Mouse (Mus musculus) cerebellum, postnatal 25 days (tissue): ENCODE results near the gene Cpox.

Experiments
- DNase-seq, 2 experiments: peaks; one replicate each; pipeline ENCODE4 v3.0.0; 2021; ENCODE audit warnings: mixed read lengths in 2 of 2

Gene Cpox

DNA sequence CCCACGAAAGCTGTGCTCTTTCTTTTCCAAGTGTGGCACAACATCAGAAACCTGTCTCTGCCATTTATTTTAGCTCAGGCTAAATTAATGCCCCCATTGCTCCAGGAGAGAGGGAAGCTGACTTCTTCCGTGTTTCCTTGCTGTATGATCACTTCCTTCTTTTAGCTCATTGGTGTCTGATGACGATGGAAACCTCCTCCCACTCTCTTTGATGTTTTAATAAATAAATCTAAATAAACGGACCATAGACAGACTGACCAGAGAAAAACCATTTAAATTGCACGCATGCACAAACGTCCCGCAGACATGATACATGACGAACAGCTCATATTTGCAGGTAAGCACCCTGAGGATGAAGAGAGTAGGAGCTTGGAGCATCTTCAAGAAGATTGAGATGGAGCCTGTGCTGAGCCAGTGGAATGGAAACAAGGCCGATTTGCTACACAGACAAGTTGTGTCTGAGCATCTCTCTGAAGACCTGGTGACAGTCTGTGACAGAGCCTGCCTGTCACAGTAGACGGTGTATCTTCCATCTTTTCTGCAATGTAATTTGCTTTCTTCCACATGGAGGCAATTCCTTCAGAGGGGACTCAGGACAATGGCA lies 32.3 kb downstream of the Cpox start:
- DNase-seq = no peak

DNA sequence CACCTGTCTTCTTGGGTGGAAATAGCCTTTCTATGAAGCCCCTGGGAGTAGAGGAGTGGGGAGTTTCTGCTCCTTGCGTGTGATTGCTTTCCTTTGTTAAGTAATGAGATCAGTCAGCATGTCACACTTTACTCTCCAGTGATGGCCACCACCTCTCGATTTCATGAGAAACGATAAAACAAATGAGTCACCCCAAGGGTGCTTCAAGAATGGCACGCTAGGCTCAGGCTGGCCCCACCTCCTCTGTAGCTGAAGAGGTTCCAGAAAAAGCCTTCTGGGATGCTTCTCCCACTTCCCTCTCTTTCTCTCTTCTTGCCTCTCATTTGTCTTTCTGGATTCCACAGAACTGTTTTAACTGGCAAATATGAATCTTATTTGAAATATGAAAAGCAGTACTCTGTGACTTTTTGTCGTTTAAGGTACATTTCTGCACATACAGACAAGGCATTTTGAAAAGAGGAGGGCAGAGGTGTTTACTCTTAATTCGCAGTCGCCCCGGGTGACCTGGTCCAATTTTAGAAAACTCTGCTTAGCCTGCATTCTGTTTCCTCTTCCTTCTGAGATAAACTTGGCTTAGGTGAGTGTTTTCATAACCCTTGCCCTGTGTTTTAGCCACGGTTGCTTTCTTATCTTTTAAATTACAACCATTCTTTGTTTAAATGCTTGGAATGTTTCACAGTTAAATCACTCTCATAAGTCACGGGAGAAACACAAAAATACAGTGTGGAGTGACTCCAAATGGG lies 33.5 kb downstream of the Cpox start:
- DNase-seq = no peak

DNA sequence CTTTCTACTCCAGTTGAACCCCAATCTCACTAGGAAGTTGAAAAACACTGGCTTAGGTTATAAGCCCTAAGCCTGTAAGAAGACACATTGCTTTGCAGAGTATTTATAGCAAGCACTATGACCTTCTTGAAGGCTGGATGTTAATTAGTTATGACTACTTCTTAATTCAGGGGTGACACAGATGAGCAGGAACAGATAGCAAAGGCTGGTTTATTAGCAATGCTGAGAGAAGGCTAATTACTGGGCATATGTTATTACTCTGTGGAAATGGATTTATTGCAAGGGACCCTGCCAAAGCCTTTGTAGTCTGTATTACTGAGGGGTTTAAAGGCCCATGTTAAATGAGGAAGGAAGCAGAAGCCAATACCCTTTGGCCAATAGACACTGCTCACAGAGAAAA lies 34.9 kb downstream of the Cpox start:
- no peak for DNase-seq

DNA sequence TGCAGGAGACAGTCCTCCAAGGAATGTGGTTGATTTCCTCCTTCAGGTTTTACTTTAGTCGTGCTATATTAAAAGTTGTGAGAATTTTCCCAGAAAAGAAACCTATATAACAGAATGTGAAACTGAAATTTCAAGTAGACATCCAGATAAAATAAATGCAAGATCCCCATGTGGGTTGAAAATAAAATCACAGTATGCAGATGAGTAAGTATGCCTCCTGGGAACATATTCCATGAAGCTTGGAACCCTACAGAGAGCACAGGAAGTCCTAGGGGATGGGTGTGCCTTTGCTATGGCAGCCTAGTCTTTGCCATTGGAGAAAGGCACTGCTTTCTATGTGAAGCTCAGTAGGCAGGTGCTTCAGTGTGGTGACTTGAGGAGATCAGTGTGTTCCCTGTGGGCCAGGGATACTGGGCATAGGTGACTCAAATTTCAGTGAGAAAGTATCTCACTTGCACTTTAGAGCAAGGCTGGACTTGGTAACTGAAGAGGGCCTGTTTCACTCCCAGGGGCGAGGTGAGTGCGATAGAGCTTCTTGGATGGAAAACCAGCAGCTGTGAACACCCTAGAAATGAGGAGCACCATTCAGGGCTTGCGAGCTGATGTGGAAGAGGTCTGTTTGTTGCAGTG lies 37.3 kb downstream of the Cpox start:
- DNase-seq = no peak

DNA sequence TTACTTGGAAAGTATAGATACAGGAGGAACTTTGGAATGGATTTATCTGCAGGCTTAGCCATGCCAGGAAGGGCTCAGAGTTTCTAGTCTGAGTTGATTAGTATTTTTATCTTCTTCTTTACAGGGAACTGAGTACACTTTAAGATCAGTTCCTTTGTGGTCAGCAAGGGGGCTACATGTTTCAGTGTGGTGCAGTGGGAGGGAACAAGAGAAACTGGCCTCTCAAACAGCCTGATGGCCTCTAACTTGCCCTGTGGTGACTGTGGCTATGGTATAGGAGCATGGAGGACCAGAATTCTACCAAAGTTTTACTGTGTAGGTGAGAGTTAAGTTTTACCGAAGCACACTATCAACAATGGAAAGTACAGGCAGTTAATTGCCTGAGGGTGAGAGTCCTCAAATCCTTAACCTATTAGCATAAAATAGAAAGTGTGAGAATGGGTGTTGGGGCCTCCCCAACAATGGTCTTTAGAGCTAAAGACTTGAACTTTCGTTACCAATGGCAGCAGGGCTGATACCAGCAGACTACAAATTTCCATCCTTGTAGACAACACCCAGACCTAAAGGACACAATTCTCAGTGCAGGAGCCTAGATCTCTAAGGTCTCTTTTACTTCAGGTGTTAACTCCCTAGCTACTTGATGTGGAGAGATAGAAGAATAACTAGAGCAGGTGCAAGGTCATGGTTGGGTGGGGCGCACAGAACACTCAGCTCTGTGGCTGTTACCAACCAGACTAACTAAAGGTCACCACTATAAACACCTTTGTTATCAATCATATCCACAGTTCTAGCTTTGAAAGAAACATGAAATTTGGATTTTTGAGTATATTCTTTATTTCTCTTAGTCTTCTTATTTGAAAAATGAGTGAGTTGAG lies 38.7 kb downstream of the Cpox start:
- DNase-seq = no peak

DNA sequence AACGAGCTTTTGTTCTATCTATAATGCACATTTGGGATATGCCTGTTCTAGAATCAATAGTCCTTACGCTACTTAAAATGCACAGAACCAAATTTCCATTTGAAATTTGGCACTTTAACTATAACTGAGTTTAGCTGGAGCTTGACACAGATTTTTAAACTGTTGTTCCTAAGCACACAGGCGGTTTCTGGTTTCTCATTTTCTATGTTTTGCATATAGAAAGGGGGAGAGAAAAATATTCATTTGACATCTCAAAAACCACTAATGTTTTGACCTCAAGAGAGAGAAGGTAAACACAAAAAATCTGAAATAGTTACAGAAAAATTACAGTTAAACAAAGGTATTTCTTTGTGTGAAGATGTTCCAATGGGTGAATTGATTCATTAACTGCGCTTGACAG lies 39.4 kb downstream of the Cpox start:
- DNase-seq = no peak

DNA sequence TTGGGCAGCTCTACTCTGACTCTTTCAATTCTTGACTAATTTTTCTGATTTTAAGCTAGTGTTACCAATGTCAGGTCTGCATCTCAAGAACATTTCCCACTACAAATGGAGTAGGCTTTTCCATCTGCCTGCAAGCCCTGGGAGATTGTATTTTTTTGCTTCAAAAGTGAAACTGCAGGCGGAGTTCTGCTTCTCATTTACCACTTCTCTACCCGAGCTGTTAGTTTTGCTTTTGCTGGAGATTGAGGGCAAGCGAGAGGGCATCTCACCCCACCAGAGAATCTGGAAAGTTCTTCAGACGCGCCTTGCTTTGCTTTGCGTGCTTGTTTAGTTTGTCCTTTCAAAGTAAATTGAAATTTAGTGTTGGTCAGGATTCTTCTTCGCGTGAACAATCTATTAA lies 42.1 kb downstream of the Cpox start:
- DNase-seq = no peak

DNA sequence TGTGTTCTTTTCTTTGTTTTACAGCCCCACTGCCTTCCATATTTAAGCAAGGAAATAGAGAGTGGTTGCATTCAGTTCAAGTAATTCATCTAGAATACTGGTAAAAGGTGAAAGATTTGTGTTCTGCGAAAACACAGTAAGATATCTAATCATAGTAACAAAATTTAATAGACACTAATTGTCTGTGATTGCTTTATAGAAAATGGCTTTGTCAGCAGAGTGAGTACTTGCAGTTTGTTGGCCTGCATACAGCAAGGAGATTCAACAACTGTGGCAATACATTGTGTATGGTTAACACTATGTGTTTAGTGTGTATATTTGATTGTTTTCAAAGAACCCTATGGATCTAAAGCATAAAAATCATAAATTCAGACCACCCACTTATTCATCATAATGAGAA lies 43.0 kb downstream of the Cpox start:
- no peak for DNase-seq

DNA sequence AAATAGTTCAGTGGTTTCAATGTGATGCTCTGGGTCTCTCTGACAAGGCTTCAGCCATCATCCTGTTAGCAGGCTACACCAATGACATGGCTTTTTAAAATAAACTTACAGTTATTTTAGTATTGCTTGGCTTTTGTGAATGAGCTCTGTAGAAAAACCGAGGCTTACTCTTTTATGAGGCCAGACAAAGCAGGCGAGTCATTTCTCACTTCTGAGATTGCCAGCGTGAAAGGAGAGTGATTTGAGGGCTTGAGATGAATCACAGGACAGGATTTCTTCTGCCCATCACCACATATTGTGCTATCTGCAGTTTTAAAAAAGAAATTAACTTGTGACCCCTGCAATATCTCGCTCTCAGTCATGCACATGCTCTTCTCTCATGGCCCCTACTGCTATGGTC lies 44.9 kb downstream of the Cpox start:
- DNase-seq = no peak

DNA sequence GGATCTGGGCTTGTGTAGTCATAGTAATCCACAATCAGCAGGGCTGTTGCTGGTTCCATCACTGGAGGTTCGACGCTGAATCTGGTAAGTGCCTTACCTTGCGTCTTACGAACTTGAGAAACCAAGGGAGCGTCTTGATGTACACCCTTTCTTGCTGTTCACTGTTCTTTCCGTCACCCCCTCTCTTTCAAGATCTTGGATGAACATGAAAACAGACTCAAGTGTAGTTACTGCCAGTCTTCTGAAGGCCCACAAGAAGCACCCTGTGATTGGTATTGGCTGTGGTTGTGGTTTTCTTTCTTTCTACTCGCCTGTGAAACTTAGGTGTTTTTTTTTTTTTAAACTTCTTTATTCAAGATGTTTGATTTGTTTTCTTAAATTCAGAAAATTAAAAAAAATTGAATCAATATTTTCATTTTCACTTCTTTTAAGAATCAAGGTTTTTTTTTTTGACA lies 48.6 kb downstream of the Cpox start, which contains the start of gene Gpr15:
Gene Gpr15, minus strand, starts transcription at position 405 of the 455 bp plus-strand sequence.
- DNase-seq = no peak

DNA sequence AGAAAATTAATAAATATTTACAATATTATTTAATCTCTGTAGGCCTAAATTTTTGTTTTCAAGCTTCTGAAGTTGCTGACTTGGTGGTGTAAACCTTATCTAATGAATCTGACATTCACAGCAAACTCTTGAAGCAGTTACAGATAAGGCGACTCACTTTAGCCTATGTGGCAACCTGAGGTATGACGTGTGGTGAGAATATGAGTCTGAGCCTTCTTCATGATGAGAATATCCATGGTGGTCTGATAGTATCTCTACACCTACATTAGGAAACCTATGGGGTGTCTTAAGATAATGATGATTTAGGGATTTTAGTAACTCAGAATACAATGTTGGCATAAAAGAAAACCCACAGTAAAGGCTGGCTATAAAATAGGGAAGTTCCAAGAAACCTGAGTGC lies 52.2 kb downstream of the Cpox start:
- no peak for DNase-seq

DNA sequence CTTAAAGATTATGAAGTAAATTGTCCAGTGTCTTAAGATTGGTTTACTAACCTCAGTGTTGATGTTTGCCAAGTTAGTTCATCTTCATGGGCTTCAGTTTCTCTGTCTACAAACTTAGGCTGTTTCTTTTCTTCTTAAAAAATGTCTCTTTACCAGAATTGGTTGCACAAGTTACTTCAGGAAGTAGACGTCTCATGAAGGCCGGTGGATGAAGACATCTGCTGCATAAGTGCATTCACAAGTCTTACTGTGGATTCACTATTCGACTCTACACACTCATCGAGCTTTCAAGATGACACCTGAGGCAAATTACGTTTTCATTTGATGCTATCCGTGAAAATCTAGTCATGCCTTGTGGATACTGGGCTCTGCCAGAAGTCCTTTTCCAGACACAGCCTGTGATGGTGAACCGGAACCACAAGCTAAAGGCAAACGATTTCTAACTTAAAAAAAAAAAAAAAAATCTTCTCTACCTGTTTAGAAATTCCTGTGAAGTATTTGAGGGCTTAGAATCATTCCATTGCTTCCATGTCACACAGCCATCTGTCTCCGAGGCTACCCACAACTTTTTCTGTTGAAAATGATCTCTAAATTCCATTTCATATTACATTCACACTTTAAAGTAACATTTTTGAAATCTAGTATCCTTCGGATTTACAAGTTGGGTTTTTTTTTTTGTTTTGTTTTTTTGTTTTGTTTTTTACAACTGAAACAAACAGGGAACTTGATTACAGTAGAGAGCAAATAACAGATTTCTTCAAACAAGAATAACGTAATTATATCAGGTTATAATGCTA lies 56.8 kb downstream of the Cpox start:
- DNase-seq = no peak

DNA sequence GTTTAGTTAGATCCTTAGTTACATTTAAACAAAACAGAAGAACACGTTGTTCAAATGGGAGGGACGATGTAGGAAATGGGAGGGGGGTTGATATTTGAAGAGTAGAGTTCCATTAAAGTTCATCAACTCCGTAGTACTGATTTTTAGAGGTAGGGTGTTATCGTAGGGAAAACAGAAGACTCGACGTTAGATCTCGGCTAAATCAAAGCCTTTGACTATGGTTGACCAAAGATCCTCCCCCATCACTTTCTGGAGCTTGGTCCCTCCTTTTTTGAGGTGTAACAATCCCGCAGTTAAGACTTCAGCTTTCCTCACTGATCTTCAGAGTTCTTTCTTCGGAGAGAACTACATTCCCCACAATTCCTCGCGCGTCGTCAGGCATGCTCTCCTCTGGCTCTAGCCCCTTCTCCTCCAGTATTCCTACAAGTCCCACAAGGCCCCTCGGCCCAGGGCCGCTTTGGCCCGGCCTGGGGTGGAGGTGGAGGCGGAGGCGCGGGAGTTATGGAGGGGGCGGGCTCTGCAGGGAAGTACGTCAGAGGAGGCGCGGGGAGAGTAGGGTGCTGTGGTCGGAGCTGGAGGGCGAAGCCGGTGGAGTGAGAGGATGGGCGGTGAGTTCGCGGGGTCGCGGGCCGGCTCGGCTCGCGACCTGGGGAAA lies 57.5 kb downstream of the Cpox start, which contains the start of gene Cldnd1:
Gene Cldnd1, plus strand, starts transcription at position 434 of the 655 bp plus-strand sequence.
- DNase-seq = peak; percentile 94 to 96

DNA sequence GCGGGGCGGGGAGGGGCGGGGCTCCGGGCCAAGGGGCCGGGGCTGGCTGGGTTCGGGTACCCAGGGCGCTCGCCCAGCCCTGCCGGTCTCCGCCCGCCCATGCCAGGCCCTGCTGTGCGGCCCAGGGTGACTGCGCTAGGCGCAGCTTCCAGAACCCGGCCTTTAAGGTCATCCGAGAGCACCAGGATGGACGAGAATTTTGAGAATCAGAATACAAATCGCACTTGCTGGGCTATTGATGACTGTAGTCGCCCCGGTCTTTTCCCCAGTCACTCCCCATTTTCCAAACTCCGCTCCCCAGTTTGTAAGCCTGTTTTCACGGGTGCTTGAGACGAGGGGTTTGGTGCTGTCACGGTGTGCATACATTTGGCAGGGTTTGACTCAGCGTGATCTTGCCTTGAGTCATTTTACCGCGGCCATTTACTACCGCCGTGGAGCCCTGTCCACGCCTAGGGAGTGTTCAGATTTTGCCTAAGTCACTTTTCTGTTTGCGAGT lies 58.1 kb downstream of the Cpox start:
- DNase-seq = no peak

DNA sequence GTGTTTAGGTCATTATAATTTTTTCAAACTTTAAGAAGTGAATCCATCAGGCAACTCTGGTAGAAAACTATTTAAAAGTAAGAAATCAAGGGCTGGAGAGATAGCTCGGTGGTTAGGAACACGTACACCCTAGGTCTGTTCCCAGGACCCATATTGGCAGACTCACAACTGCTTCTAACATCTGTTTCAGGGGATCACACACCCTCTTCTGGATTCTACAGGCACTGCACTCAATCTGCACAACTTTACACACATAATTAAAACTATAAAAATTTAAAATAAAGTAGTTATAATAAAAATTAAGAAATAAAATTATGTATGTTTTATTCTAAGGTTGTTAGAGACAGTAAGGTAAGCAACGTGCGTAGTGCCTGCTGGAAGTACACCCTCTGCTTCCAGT lies 68.1 kb downstream of the Cpox start:
- DNase-seq = no peak

DNA sequence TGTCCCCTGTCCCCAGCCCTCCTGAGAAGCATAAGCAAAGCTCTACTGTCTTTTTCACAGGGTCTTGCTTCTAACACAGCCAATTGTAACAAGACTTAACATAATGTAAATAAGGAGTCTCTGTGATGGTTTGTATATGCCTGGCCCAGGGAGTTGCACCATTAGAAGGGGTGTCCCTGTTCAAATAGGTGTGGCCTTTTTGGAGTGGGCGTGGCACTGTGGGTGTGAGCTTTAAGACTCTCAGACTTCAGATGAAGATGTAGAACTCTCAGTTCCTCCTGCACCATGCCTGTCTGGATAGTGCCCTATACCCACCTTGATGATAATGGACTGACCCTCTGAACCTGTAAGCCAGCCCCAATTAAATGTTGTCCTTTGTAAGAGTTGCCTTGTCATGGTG lies 68.7 kb downstream of the Cpox start:
- DNase-seq = no peak

DNA sequence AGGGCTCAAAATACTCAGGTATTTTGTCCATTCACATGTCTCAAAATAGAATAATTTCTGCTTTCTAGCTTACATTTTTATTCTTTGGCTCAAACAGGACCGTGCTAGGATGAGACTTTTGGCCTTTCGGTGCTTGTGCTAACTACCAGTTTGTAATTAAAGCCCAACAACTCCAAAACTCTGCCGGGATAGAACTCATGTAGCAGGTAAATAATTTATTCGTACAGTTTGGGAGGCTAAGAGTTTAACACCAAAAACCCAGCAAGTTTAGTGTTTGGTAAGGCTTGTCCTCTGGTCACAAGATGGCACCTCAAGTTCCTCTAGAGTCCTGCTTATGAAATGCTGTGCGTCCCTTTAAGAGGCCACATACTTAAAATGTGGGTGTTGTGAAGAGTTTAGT lies 70.7 kb downstream of the Cpox start:
- no peak for DNase-seq

DNA sequence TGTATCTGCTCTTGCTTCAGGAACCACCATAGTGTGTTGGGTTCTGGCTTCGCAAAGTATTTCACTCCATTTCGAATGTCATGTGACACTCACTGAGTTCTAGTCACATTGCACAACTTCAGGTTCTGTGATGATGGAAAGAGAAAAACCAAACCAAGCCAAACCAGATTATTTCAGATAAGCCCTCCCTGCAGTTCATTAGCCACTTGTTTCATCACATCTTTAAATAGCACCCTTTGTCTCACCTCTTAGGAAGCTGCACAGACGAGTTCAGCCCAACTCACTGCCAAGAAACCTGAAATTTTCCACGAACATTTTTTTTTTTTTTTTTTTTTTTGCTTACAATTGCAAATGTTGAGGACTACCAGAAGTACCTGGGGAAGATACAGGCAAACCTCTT lies 76.6 kb downstream of the Cpox start:
- DNase-seq = no peak

DNA sequence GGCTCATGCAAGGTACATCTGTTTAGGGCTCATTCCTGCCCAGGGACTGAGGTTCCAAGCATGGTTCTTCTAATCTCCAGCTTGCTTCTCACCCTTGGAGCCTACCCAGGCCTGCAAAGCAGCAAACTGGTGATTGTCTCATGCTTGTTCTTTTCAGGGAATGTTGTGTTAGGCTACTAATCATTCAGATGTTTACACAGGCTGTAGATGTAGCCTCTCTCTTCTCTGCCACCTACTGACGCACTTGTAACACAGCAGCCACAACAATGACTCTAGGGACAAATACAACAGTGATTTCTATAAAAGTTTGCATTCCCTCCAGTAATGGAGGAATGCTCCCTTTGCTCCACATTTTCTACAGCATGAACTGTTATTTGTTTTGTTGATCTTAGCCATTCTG lies 81.2 kb downstream of the Cpox start:
- DNase-seq = no peak

DNA sequence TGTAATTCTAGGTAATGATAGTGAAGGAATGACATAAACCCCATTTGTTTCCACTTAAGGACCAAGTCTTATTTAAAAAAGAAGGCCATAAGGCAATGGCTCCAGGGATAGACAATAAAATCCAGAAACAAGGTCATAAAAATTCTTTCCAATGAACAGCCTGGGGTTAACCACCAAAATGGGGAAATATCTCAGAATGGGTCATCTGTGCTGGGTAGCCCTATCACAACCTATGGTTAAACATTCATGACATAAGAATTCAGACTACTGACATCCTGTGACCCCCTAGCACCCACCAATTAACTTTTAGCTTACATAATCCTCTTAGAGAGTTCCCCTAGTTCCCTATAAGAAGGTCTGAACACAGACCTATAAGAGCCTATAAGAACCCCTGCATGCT lies 86.1 kb downstream of the Cpox start:
- no peak for DNase-seq

DNA sequence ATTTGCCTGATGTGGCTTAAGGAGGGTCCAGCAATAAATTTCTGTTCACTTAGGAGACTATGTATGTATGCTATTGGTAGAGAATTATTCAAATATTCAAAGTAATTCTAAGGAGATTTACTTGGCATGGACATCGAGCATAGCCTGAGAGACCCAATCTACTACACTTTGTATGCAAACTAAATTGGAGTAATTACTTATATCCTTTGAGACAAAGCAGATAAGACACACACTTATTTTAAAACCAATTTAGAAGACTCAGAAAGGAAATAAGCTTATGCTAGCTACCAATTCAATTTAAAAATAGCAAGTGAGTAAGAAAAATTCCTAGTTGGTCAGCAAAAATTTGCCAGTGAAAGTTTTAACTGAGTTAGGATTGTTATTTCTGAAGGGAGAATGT lies 93.0 kb downstream of the Cpox start, which contains the start of gene Olfr172:
Gene Olfr172, minus strand, starts transcription at position 101 of the 400 bp plus-strand sequence.
- DNase-seq = no peak
